Mouse (Mus musculus) C2C12 (cell line): ENCODE measurements around the gene Vash2.

Source experiments
- CEBPB ChIP-seq: IDR thresholded peaks from one replicate; pipeline ENCODE4 v1.6.1; 2011; ENCODE audit warnings: low read depth, mild to moderate bottlenecking, control low read depth, moderate library complexity
- CTCF ChIP-seq: IDR thresholded peaks from one replicate; pipeline ENCODE4 v1.5.1; 2011; ENCODE audit not compliant: control insufficient read depth, insufficient read depth, insufficient read length
- FOSL1 ChIP-seq: IDR thresholded peaks from one replicate; pipeline ENCODE4 v1.8.0; 2011; ENCODE audit warnings: mild to moderate bottlenecking, low read length; ENCODE audit not compliant: poor library complexity, insufficient read depth, severe bottlenecking
- MAX ChIP-seq: IDR thresholded peaks from one replicate; pipeline ENCODE4 v1.6.1; 2011; ENCODE audit warnings: mild to moderate bottlenecking, control low read depth
- MYOD1 ChIP-seq: IDR thresholded peaks from one replicate; pipeline ENCODE4 v1.6.1; 2011; ENCODE audit warnings: low read depth; ENCODE audit not compliant: control insufficient read depth, insufficient read length
- MYOG ChIP-seq: IDR thresholded peaks from one replicate; pipeline ENCODE4 v1.6.1; 2011; ENCODE audit not compliant: control insufficient read depth, insufficient read length; ENCODE audit errors: extremely low read depth
- USF1 ChIP-seq: IDR thresholded peaks from one replicate; pipeline ENCODE4 v1.6.1; 2011; ENCODE audit warnings: low read depth, mild to moderate bottlenecking, control low read depth, moderate library complexity

DNA sequence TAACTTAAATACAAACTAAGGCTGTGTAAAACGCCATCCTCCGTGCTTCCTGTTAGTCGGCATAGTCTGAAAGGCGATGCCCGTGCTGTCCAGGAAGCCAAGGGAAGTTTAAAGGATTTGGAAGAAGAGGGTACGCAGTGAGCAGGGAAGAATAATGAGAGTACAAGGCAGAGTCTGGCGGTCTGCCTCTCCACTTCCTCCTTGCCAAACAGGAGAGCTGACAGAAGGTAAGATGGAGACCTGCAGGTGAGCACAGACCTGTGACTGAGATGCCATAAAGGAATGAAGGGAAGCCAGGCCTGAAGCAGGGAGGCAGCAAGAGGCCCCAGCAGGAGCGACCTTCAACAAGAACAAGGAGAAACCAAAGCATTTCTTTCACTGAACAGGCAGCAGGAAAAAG lies 4.9 kb downstream of the Vash2 start:
- TF ChIP-seq CTCF: no peak
- no peak for TF ChIP-seq CEBPB
- no peak for TF ChIP-seq MAX
- no peak for TF ChIP-seq MYOG
- no peak for TF ChIP-seq USF1
- TF ChIP-seq MYOD1: no peak
- TF ChIP-seq FOSL1: no peak
